Mouse (Mus musculus) hindlimb bud, embryonic 11.5 days (tissue): Measurements from ENCODE around the gene Myo1g.

ENCODE experiments used
- DNase-seq: peaks from one replicate; pipeline ENCODE4 v3.0.0-alpha.2; 2012; ENCODE audit warnings: low read depth, low spot score; ENCODE audit errors: extremely low spot score

The Myo1g gene

GRCm38 (mm10) chr11:6489691-6490503, 30.9 kb downstream of the Myo1g start:
- no peak for DNase-seq

- DNase-seq: no peak
Measured at GRCm38 (mm10) chr11:6489257-6489656, 31.5 kb downstream of the Myo1g start.

GRCm38 (mm10) chr11:6488041-6488684, 32.6 kb downstream of the Myo1g start:
- no peak for DNase-seq

- no peak for DNase-seq
Measured at GRCm38 (mm10) chr11:6487496-6487895, 33.3 kb downstream of the Myo1g start.

- no peak for DNase-seq
Measured at GRCm38 (mm10) chr11:6486916-6487315, 33.8 kb downstream of the Myo1g start.

GRCm38 (mm10) chr11:6484244-6484959, 36.4 kb downstream of the Myo1g start:
- DNase-seq: no peak

- no peak for DNase-seq
Measured at GRCm38 (mm10) chr11:6483103-6483502, 37.7 kb downstream of the Myo1g start.

GRCm38 (mm10) chr11:6481669-6482185, 39.0 kb downstream of the Myo1g start:
- DNase-seq: no peak

- DNase-seq: no peak
Measured at GRCm38 (mm10) chr11:6480681-6481405, 39.9 kb downstream of the Myo1g start.

- no peak for DNase-seq
Measured at GRCm38 (mm10) chr11:6480191-6480590, 40.6 kb downstream of the Myo1g start.

- no peak for DNase-seq
Measured at GRCm38 (mm10) chr11:6479231-6479630, 41.5 kb downstream of the Myo1g start.

- no peak for DNase-seq
Measured at GRCm38 (mm10) chr11:6477350-6477749, 43.4 kb downstream of the Myo1g start.

- DNase-seq: no peak
Measured at GRCm38 (mm10) chr11:6476876-6477275, 43.9 kb downstream of the Myo1g start.

- DNase-seq: peak; percentile 52
Measured at GRCm38 (mm10) chr11:6475867-6476484, 44.8 kb downstream of the Myo1g start, which contains the start of gene Purb. Gene Purb (minus strand): TSS chr11:6475917.

- DNase-seq: no peak
Measured at GRCm38 (mm10) chr11:6474874-6475731, 45.7 kb downstream of the Myo1g start.

GRCm38 (mm10) chr11:6474381-6474780, 46.4 kb downstream of the Myo1g start:
- DNase-seq: no peak

GRCm38 (mm10) chr11:6472076-6472475, 48.7 kb downstream of the Myo1g start:
- no peak for DNase-seq

- DNase-seq: no peak
Measured at GRCm38 (mm10) chr11:6471493-6471892, 49.3 kb downstream of the Myo1g start.

- DNase-seq: no peak
Measured at GRCm38 (mm10) chr11:6471054-6471453, 49.7 kb downstream of the Myo1g start.
